Mouse (Mus musculus): ENCODE data around the gene Acsm4. TPM values are rescaled to one million over a fixed set of nuclear protein-coding genes. Genes with fewer than 3 reads are reported as not detected.

The Acsm4 gene
- total and polyA plus RNA-seq, 2 experiments from 2014 or later, result not detected

DNA sequence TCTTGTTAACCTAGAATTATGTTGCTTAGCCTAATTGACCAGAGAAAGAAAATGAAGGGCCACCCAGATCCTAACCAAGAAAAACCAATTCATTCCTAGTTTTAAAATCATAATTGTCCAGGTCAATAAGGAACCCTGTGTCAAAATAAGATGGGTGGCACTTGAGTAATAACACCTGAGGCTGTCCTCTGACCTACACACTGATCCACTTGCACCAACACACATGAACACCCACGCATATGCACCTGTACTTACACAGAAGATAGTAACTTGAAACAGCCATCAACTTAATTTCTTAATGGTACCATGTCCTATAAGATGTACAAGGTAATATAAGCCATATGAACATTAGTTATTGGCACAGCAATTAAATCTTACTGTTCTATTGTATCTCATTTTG is 63.9 kb downstream of the Acsm4 start:
- Histone ChIP-seq H3K27me3 (ENCODE audit: insufficient read depth, low read length) (no peaks in the 10 kb centered on the region), H3K9me3 (ENCODE audit: low read length) (no peaks in the 10 kb centered on the region), H3K4me2 (ENCODE audit: low read depth, low read length) (no peak overlapping the region), H3K4me3 (ENCODE audit: low read length) (no peak overlapping the region), H3K36me3 (ENCODE audit: insufficient read depth, low read length) (no peaks in the 10 kb centered on the region), H3K27ac (no peak overlapping the region), H3K4me1 (ENCODE audit: insufficient read depth, low read length) (no peaks in the 10 kb centered on the region), H3K9ac (replicated peaks; ENCODE audit: low read length) (no peak overlapping the region)
- no peak for ATAC-seq
- 88% methylated on average over 1 of the region's 1 CpGs for WGBS
- TF ChIP-seq CTCF (IDR thresholded peaks at IDR 0.05; ENCODE audit: low read depth), result no peak
- no peak for DNase-seq (ENCODE audit: low spot score)

DNA sequence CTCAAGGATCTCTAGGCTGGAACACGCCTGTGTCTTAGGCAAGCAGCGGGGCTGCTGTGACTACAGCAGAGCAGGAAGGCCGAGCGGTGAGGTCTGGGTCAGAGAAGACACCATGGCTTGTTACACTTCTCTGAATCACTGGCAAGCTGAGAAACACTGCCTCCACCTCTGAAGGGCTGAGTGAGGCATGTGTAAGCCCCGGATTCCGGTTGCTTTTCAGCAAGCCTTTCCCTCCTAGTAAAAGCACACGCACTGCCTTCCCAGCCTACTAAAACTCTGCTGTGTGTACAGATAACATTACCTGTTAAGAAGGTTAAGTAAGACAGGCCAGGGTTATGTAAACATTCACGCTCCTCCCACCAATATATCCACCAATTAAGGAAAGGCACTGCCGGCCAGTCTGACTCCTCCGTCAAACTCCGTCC is 70.7 kb downstream of the Acsm4 start, which contains the start of gene Acsm3:
Gene Acsm3 (plus strand): TSS at position 397 of the 425 bp plus-strand sequence.
- 87% methylated on average over 11 of the region's 11 CpGs for WGBS
- Histone ChIP-seq H3K9ac (replicated peaks; ENCODE audit: low read length) (no peak within 1 kb of the TSS), H3K9me3 (ENCODE audit: low read length) (no peaks in the 10 kb centered on the region), H3K4me2 (ENCODE audit: low read depth, low read length) (no peak within 1 kb of the TSS), H3K36me3 (ENCODE audit: insufficient read depth, low read length) (no peaks in the 10 kb centered on the region), H3K4me1 (ENCODE audit: insufficient read depth, low read length) (no peaks in the 10 kb centered on the region), H3K27ac (no peak within 1 kb of the TSS), H3K27me3 (ENCODE audit: insufficient read depth, low read length) (no peaks in the 10 kb centered on the region), H3K4me3 (ENCODE audit: low read length) (no peak within 1 kb of the TSS)
- no peak for DNase-seq (ENCODE audit: low spot score)
- ATAC-seq, result no peak
- TF ChIP-seq CTCF (IDR thresholded peaks at IDR 0.05; ENCODE audit: low read depth), result no peak

DNA sequence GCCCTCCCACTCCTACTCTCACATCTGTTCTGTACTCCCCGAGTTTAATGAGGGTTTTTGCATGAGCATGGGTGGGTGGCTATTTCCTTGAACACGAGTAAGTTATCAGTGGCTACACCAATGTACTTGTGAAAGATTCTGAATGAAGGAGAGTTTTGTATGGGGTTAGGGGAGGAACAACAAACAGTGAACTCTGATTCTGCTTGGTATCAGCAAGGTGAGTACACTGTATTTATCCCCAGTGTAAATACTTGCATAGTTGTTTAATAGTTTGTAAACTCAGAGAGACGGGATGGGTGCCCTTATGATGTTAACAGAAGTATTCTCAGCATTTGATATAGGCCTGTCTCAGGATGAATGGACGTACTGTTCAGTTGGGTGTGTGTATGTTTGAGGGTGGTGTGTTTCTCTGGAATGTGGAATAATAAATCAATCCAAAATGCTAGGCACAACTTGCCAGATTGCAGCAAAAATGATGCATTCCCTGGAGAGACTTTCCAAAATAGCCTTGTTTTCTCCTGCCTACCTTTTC is 72.4 kb downstream of the Acsm4 start:
- no peak overlapping the region for H3K27ac ChIP-seq
- H3K36me3 ChIP-seq (ENCODE audit: insufficient read depth, low read length), result no peaks in the 10 kb centered on the region
- ATAC-seq (no peak), DNase-seq (ENCODE audit: low spot score) (no peak)
- no peaks in the 10 kb centered on the region for H3K9me3 ChIP-seq (ENCODE audit: low read length)
- H3K27me3 ChIP-seq (ENCODE audit: insufficient read depth, low read length), result no peaks in the 10 kb centered on the region
- H3K9ac ChIP-seq (replicated peaks; ENCODE audit: low read length), result no peak overlapping the region
- TF ChIP-seq CTCF (IDR thresholded peaks at IDR 0.05; ENCODE audit: low read depth), result no peak
- H3K4me3 ChIP-seq (ENCODE audit: low read length), result no peak overlapping the region
- no peaks in the 10 kb centered on the region for H3K4me1 ChIP-seq (ENCODE audit: insufficient read depth, low read length)
- WGBS, result 69% methylated on average over 4 of the region's 4 CpGs
- no peak overlapping the region for H3K4me2 ChIP-seq (ENCODE audit: low read depth, low read length)

Other genes with a start within 250 kb of the Acsm4 start
- gene Gp2, start 230.7 kb upstream of the Acsm4 start, total RNA-seq (2014; rRNA removed), result not detected in 2 replicates
- gene Gp2, start 230.7 kb upstream of the Acsm4 start, polyA plus RNA-seq (2015; fragmentation: Nextera tagmentation; extraction: Ambion mirVana), result not detected in 2 replicates
- gene Umod, start 210.7 kb upstream of the Acsm4 start, total RNA-seq (2014; rRNA removed), result not detected in 2 replicates
- gene Umod, start 210.7 kb upstream of the Acsm4 start, polyA plus RNA-seq (2015; fragmentation: Nextera tagmentation; extraction: Ambion mirVana), result not detected in 2 replicates
- gene Acsm5, start 170.6 kb upstream of the Acsm4 start, total RNA-seq (2014; rRNA removed), result 0.16 TPM in 1 of 2 replicates, not detected in the other
- 0.25 and 0.35 TPM in 2 replicates for gene Acsm5, start 170.6 kb upstream of the Acsm4 start, polyA plus RNA-seq (2015; fragmentation: Nextera tagmentation; extraction: Ambion mirVana)
- gene Pdilt, start 166.5 kb upstream of the Acsm4 start, total RNA-seq (2014; rRNA removed), result not detected in 2 replicates
- gene Pdilt, start 166.5 kb upstream of the Acsm4 start, polyA plus RNA-seq (2015; fragmentation: Nextera tagmentation; extraction: Ambion mirVana), result 0.06 and 0.08 TPM in 2 replicates
- 0.05 TPM in 1 of 2 replicates, not detected in the other for gene Acsm2, start 135.7 kb upstream of the Acsm4 start, total RNA-seq (2014; rRNA removed)
- 0.09 TPM in 1 of 2 replicates, not detected in the other for gene Acsm2, start 135.7 kb upstream of the Acsm4 start, polyA plus RNA-seq (2015; fragmentation: Nextera tagmentation; extraction: Ambion mirVana)
- not detected in 2 replicates for gene Acsm1, start 83.0 kb upstream of the Acsm4 start, total RNA-seq (2014; rRNA removed)
- gene Acsm1, start 83.0 kb upstream of the Acsm4 start, polyA plus RNA-seq (2015; fragmentation: Nextera tagmentation; extraction: Ambion mirVana), result not detected in 2 replicates
- gene Thumpd1, start 30.8 kb downstream of the Acsm4 start, total RNA-seq (2014; rRNA removed), result 24.4 and 29.0 TPM in 2 replicates
- 64.2 and 65.2 TPM in 2 replicates for gene Thumpd1, start 30.8 kb downstream of the Acsm4 start, polyA plus RNA-seq (2015; fragmentation: Nextera tagmentation; extraction: Ambion mirVana)
- gene Acsm3, start 70.9 kb downstream of the Acsm4 start, total RNA-seq (2014; rRNA removed), result not detected in 2 replicates
- gene Acsm3, start 70.9 kb downstream of the Acsm4 start, polyA plus RNA-seq (2015; fragmentation: Nextera tagmentation; extraction: Ambion mirVana), result 0.09 TPM in 1 of 2 replicates, not detected in the other
- 3.9 and 4.4 TPM in 2 replicates for gene Rexo5, start 104.0 kb downstream of the Acsm4 start, total RNA-seq (2014; rRNA removed)
- 6.8 and 7.9 TPM in 2 replicates for gene Rexo5, start 104.0 kb downstream of the Acsm4 start, polyA plus RNA-seq (2015; fragmentation: Nextera tagmentation; extraction: Ambion mirVana)
- gene Eri2, start 104.0 kb downstream of the Acsm4 start, total RNA-seq (2014; rRNA removed), result 8.2 and 9.6 TPM in 2 replicates
- gene Eri2, start 104.0 kb downstream of the Acsm4 start, polyA plus RNA-seq (2015; fragmentation: Nextera tagmentation; extraction: Ambion mirVana), result 8.7 and 10.4 TPM in 2 replicates
- gene Lyrm1, start 205.8 kb downstream of the Acsm4 start, total RNA-seq (2014; rRNA removed), result 7.8 and 9.0 TPM in 2 replicates
- gene Lyrm1, start 205.8 kb downstream of the Acsm4 start, polyA plus RNA-seq (2015; fragmentation: Nextera tagmentation; extraction: Ambion mirVana), result 21.9 and 24.8 TPM in 2 replicates
- gene Dcun1d3, start 206.3 kb downstream of the Acsm4 start, total RNA-seq (2014; rRNA removed), result 11.5 and 14.7 TPM in 2 replicates
- gene Dcun1d3, start 206.3 kb downstream of the Acsm4 start, polyA plus RNA-seq (2015; fragmentation: Nextera tagmentation; extraction: Ambion mirVana), result 8.5 and 9.2 TPM in 2 replicates